Mouse (Mus musculus) embryonic facial prominence, embryonic 14.5 days (tissue): Measurements from ENCODE around the gene Ehhadh. TPM values are rescaled to one million over a fixed set of nuclear protein-coding genes. Genes with fewer than 3 reads are reported as not detected.

ENCODE experiments used
- ATAC-seq: fragments of 200-750 bp; cut with Nextera tagmentation; 2 replicates; pipeline ENCODE4 v1.8.0; 2017; ENCODE audit warnings: low read depth, moderate number of reproducible peaks, moderate TSS enrichment
- DNase-seq: peaks from one replicate; pipeline ENCODE4 v3.0.0-alpha.2; 2015; ENCODE audit warnings: low spot score
- H3K27ac ChIP-seq: fragments of 300-500 bp; sonication (generic); replicated peaks from 2 replicates; pipeline ENCODE4 v1.5.1; 2014; ENCODE audit warnings: low read depth, mild to moderate bottlenecking, low read length, moderate library complexity
- H3K27me3 ChIP-seq: fragments of 300-500 bp; sonication (generic); replicated peaks from 2 replicates; pipeline ENCODE4 v1.6.1; 2014; ENCODE audit warnings: low read length; ENCODE audit not compliant: control insufficient read depth, insufficient read depth
- H3K36me3 ChIP-seq: fragments of 300-500 bp; sonication (generic); 2 replicates; pipeline ENCODE4 v1.6.1; 2014; ENCODE audit warnings: low read length, mixed read lengths; ENCODE audit not compliant: control insufficient read depth, insufficient read depth
- H3K4me1 ChIP-seq: fragments of 300-500 bp; sonication (generic); 2 replicates; pipeline ENCODE4 v1.6.1; 2014; ENCODE audit warnings: antibody characterized with exemption, low read length; ENCODE audit not compliant: control insufficient read depth, insufficient read depth
- H3K4me2 ChIP-seq: fragments of 300-500 bp; sonication (generic); 2 replicates; pipeline ENCODE4 v1.6.1; 2014; ENCODE audit warnings: low read depth, mild to moderate bottlenecking, low read length, moderate library complexity, mixed read lengths
- H3K4me3 ChIP-seq: fragments of 300-500 bp; sonication (generic); 2 replicates; pipeline ENCODE4 v1.5.1; 2014; ENCODE audit warnings: low read depth, mild to moderate bottlenecking, low read length
- H3K9ac ChIP-seq: fragments of 300-500 bp; sonication (generic); 2 replicates; pipeline ENCODE4 v1.6.1; 2014; ENCODE audit warnings: low read depth, mild to moderate bottlenecking, low read length, moderate library complexity, mixed read lengths
- H3K9me3 ChIP-seq: fragments of 300-500 bp; sonication (generic); 2 replicates; pipeline ENCODE4 v1.6.1; 2016; ENCODE audit warnings: low read length; ENCODE audit not compliant: control insufficient read depth
- WGBS: fragments of 180-500 bp; shearing (Covaris S2); extraction: QIAGEN DNeasy Blood & Tissue Kit; methylation state at CpG from one replicate; pipeline ENCODE4 v1.1.7; 2014; 5-methylcytosine and 5-hydroxymethylcytosine counted together
- polyA plus RNA-seq: library from polyadenylated mRNA; unstranded; fragments of >200 nt; fragmentation: Nextera tagmentation; extraction: Ambion mirVana; gene quantifications from 2 replicates; pipeline ENCODE4 v1.2.1, GENCODE M21; 2014

Gene Ehhadh
- polyA plus RNA-seq, 1 experiment from 2014 or later, result 2.2 TPM

DNA sequence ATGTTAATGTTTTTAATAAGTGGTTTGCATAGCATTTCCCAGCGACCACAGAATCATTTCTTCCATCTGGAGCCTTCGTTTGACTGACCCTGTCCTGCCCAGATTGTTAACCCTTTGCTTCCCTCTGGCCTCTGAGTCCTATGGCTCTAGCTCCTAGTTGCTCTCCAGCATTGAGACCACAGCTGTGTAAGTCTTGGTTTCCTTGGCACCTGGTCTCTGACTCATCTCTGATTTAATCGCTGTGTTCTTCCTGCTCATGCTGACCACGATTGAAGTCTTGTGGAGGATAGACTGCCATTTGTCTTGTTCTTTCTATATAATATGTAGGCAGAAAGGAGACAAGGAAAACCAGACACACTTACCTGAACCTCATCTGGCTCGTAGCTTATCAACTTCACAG lies 42.1 kb upstream of the Ehhadh start:
- WGBS, result 35% methylated on average over 5 of the region's 5 CpGs
- H3K27ac ChIP-seq, result no peak overlapping the region

DNA sequence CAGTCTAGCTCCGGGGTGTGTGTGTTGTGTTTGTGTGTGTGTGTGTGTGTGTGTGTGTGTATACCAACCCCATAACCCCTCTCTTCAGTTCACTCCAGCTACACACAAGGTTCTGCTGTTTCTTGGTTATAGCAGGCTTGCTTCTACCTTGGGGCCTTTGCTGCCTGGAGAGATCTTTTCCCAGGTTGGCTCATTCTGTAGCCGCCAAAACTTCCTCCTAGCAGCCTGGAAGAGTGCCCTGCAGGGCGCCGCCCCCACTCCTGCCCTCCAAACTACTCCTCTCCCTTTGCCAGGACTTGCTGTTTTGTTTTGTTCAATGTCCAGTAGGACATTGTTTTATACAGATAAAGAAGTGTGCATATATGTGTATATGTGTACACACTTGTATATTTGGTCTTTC lies 40.0 kb upstream of the Ehhadh start:
- Histone ChIP-seq H3K36me3 (no peaks in the 10 kb centered on the region), H3K4me1 (no peaks in the 10 kb centered on the region), H3K4me3 (no peak overlapping the region), H3K4me2 (no peak overlapping the region), H3K9me3 (no peaks in the 10 kb centered on the region), H3K9ac (no peak overlapping the region), H3K27ac (0 out of 2 replicates have a peak overlapping the region, but pooled peaks have one; percentile 6), H3K27me3 (no peaks in the 10 kb centered on the region)
- DNase-seq (no peak), ATAC-seq (no peak)
- 69% methylated on average over 4 of the region's 4 CpGs for WGBS

More for the DNA sequence above, 42.1 kb upstream of the Ehhadh start:
- Histone ChIP-seq H3K4me3 (no peak overlapping the region), H3K9ac (no peak overlapping the region), H3K4me1 (no peaks in the 10 kb centered on the region), H3K4me2 (no peak overlapping the region), H3K9me3 (no peaks in the 10 kb centered on the region), H3K27me3 (no peaks in the 10 kb centered on the region), H3K36me3 (no peaks in the 10 kb centered on the region)
- ATAC-seq, result no peak
- peak; percentile 39 for DNase-seq

DNA sequence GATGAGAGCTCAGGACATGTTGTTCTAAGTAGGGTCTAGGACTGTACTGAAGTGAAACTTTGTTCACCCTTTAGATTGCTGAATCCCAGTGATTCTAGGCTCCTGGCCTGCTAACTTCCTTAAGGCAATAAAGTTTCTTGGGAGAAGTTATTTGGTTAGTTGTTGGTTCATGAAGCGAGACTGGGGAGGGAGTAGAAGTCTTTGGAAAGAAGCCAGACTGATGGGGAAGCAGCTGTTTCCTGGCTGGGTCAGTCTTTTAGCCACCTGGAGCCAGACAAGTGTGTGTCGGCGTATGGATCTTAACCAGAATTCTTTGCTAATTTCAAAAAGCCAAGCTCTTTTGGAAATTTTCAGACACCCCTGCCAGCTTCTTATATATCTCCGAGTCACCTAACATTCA lies 39.5 kb upstream of the Ehhadh start:
- ATAC-seq (no peak), DNase-seq (peak; percentile 61)
- Histone ChIP-seq H3K27me3 (no peaks in the 10 kb centered on the region), H3K36me3 (no peaks in the 10 kb centered on the region), H3K27ac (no peak overlapping the region), H3K9ac (no peak overlapping the region), H3K4me3 (no peak overlapping the region), H3K4me2 (no peak overlapping the region), H3K4me1 (no peaks in the 10 kb centered on the region), H3K9me3 (no peaks in the 10 kb centered on the region)
- WGBS, result 53% methylated on average over 4 of the region's 4 CpGs

DNA sequence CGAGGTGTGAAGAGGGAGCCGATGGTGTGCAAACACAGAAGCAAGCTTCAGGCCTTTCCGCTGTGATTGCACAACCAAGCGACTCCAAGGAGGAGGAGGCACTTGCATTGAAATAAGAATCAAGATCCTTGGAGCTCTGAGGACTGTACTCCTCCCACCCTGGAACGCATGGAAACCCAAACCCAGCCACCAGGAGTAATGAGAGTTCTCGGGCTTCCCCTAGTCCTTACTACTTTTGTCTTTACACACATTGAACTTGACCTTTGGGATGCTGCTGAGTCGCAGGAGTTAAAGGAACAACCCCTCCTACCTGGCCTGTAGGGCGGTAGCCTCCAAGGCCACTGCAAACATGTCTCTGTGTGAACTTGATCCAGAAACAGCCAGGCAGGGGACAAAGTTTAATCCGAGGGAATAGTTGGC lies 38.0 kb upstream of the Ehhadh start:
- Histone ChIP-seq H3K9me3 (no peaks in the 10 kb centered on the region), H3K4me1 (no peaks in the 10 kb centered on the region), H3K27me3 (no peaks in the 10 kb centered on the region), H3K27ac (no peak overlapping the region), H3K9ac (no peak overlapping the region), H3K4me2 (no peak overlapping the region), H3K36me3 (no peaks in the 10 kb centered on the region), H3K4me3 (no peak overlapping the region)
- WGBS, result 60% methylated on average over 9 of the region's 9 CpGs
- ATAC-seq, result no peak
- no peak for DNase-seq

DNA sequence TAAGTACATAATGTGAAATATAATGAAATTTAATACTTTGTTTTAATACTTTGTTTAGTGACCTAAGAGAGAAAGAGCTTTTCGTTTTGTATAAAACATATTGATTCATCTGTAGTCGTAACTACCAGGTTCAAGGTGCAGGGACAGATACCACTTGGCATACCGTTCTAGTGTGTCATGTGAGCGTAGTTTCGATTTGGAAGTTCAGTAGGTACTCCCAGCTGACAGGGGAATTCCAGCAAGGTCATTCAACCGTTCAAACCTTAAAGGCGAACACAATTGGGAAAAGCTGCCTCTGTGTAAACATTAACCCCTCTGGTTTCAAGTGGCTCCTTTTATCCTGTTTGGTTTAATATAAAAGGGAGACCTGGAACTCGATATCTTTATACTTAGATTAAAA lies 31.0 kb upstream of the Ehhadh start:
- H3K9ac ChIP-seq, result no peak overlapping the region
- peak; percentile 50; the same call in 1 of the 2 replicates for ATAC-seq
- no peaks in the 10 kb centered on the region for H3K36me3 ChIP-seq
- DNase-seq, result peak; percentile 35
- no peaks in the 10 kb centered on the region for H3K27me3 ChIP-seq
- H3K4me2 ChIP-seq, result peak overlapping the region; percentile 16; the same call in 1 of the 2 replicates
- H3K9me3 ChIP-seq, result no peaks in the 10 kb centered on the region
- 38% methylated on average over 8 of the region's 8 CpGs for WGBS
- H3K4me3 ChIP-seq, result no peak overlapping the region
- no peak overlapping the region for H3K27ac ChIP-seq
- H3K4me1 ChIP-seq, result 0 out of 2 replicates have a peak, but pooled peaks cover 3% of the 10 kb centered on the region

DNA sequence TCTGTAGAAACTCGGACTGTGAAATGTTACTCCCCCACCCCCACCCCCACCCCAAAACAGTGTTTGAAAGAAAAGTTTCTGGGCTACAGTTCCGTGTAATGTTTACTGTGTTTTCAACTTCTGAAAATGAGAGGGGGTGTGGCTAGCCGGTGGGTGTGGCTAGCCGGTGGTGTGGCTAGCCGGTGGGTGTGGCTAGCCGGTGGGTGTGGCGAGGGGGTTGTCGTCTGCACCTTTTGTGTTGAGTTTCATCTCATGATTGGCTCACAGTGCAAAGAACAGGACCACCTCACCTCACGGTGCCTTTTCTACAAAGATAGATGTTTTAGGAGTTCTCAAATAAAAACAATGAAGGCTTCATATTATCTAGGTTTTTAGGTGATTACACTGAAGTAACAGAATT lies 30.5 kb upstream of the Ehhadh start:
- Histone ChIP-seq H3K27me3 (no peaks in the 10 kb centered on the region), H3K4me2 (no peak overlapping the region), H3K27ac (no peak overlapping the region), H3K9me3 (no peaks in the 10 kb centered on the region), H3K9ac (no peak overlapping the region), H3K4me3 (no peak overlapping the region), H3K36me3 (no peaks in the 10 kb centered on the region), H3K4me1 (0 out of 2 replicates have a peak, but pooled peaks cover 3% of the 10 kb centered on the region)
- ATAC-seq (peak; percentile 51; the same call in 1 of the 2 replicates), DNase-seq (peak; percentile 32)
- WGBS, result 44% methylated on average over 9 of the region's 9 CpGs

DNA sequence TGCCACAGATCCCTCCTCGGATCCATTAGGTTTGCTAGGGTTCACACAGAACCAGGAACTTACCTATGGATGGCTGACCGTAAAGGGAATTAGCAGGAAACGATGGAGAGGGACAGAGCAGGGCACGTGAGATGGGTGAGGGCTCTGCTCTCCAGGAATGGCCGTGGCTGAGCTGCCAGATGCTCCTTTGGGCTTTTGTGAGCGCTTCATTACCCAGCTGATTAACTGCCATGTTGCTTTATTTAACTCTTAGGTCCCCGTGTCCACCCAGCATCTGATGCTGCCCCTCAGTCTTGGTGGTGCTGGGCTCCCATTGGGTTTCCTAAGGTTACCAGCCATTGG lies 28.0 kb upstream of the Ehhadh start:
- ATAC-seq (no peak), DNase-seq (no peak)
- 60% methylated on average over 7 of the region's 7 CpGs for WGBS
- no peak overlapping the region for H3K9ac ChIP-seq
- no peaks in the 10 kb centered on the region for H3K27me3 ChIP-seq
- H3K4me3 ChIP-seq, result no peak overlapping the region
- no peaks in the 10 kb centered on the region for H3K36me3 ChIP-seq
- H3K4me2 ChIP-seq, result no peak overlapping the region
- no peaks in the 10 kb centered on the region for H3K9me3 ChIP-seq
- H3K27ac ChIP-seq, result no peak overlapping the region
- H3K4me1 ChIP-seq, result 0 out of 2 replicates have a peak, but pooled peaks cover 3% of the 10 kb centered on the region

DNA sequence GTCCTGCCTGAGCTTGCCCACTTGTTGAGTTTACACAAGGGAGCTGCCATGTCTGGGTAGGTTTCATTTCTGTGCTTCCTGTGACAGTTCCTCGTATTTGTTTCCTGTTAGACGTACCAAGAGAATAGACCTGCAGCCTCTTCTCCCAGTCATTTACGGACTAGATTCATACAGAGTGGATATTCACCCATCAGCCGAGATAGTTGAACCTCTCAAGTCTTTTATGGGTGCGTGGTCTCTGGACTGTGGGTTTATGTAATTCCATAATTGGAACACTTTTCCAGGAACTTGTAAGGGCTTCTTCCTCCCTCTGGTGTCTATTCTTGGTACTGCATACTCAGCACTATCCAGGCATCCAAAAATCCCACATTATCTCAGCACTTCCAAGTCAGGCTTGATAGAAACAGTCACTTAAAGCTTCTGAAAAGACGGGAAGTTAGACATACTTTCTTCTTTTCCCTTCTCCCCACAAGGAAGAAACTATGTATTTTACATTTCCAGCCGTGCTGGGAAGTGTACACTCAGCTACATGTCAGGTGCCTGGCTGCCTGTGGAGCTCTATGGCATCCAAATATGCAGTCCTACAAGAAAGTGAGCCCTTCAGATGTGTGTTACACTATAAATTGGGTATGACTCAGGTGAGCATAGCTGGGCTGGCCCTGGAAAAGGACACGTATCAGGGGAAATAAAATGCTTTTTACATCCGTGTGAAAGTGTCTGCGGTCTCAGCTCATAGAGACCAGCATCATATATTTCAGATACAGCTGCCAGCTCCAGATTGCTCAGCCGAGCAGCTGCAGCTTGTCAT lies 27.5 kb upstream of the Ehhadh start:
- Histone ChIP-seq H3K4me3 (no peak overlapping the region), H3K27me3 (no peaks in the 10 kb centered on the region), H3K4me2 (no peak overlapping the region), H3K36me3 (no peaks in the 10 kb centered on the region), H3K4me1 (0 out of 2 replicates have a peak, but pooled peaks cover 3% of the 10 kb centered on the region), H3K9ac (no peak overlapping the region), H3K27ac (no peak overlapping the region), H3K9me3 (no peaks in the 10 kb centered on the region)
- DNase-seq (peak; percentile 62), ATAC-seq (peak; percentile 55; the same call in 1 of the 2 replicates)
- WGBS, result 54% methylated on average over 11 of the region's 11 CpGs
